Mouse (Mus musculus) hindbrain, postnatal 0 days (tissue): ENCODE results near the gene C1qtnf7. TPM values are rescaled to one million over a fixed set of nuclear protein-coding genes. Genes with fewer than 3 reads are reported as not detected.
A peak's percentile ranks its signal among the peaks of the same experiment; 100 is the strongest.

Experiments
- ATAC-seq: fragments of 200-750 bp; cut with Nextera tagmentation; 2 replicates; pipeline ENCODE4 v1.8.0; 2017; ENCODE audit warnings: mild to moderate bottlenecking, moderate TSS enrichment, moderate library complexity
- DNase-seq: peaks from one replicate; pipeline ENCODE4 v3.0.0-alpha.2; 2015; ENCODE audit warnings: low spot score
- H3K27ac ChIP-seq: fragments of 300-500 bp; sonication (generic); 2 replicates; pipeline ENCODE4 v1.5.1; 2014; ENCODE audit warnings: mild to moderate bottlenecking
- H3K27me3 ChIP-seq: fragments of 300-500 bp; sonication (generic); 2 replicates; pipeline ENCODE4 v1.6.1; 2014; ENCODE audit warnings: low read length, mixed read lengths; ENCODE audit not compliant: insufficient read depth
- H3K36me3 ChIP-seq: fragments of 300-500 bp; sonication (generic); 2 replicates; pipeline ENCODE4 v1.6.1; 2014; ENCODE audit warnings: low read length, mixed read lengths; ENCODE audit not compliant: insufficient read depth
- H3K4me1 ChIP-seq: fragments of 300-500 bp; sonication (generic); 2 replicates; pipeline ENCODE4 v1.6.1; 2014; ENCODE audit warnings: antibody characterized with exemption, low read length, mixed read lengths; ENCODE audit not compliant: insufficient read depth
- H3K4me2 ChIP-seq: fragments of 300-500 bp; sonication (generic); 2 replicates; pipeline ENCODE4 v1.6.1; 2014; ENCODE audit warnings: low read depth, mild to moderate bottlenecking, low read length, moderate library complexity, mixed read lengths
- H3K4me3 ChIP-seq: fragments of 300-500 bp; sonication (generic); 2 replicates; pipeline ENCODE4 v1.5.1; 2014; ENCODE audit warnings: low read length
- H3K9ac ChIP-seq: fragments of 300-500 bp; sonication (generic); replicated peaks from 2 replicates; pipeline ENCODE4 v1.6.1; 2014; ENCODE audit warnings: mild to moderate bottlenecking, low read length, moderate library complexity, mixed read lengths
- H3K9me3 ChIP-seq: fragments of 300-500 bp; sonication (generic); 2 replicates; pipeline ENCODE4 v1.6.1; 2016; ENCODE audit warnings: low read length, mixed read lengths
- CTCF ChIP-seq: IDR thresholded peaks from 2 replicates; pipeline ENCODE4 v1.5.1; 2016; ENCODE audit warnings: antibody characterized with exemption, control low read depth, low read depth
- WGBS: fragments of 180-500 bp; shearing (Covaris S2); extraction: QIAGEN DNeasy Blood & Tissue Kit; methylation state at CpG from one replicate; pipeline ENCODE4 v1.1.7; 2014; 5-methylcytosine and 5-hydroxymethylcytosine counted together
- polyA plus RNA-seq: library from polyadenylated mRNA; unstranded; fragments of >200 nt; fragmentation: Nextera tagmentation; extraction: Ambion mirVana; gene quantifications from 2 replicates; pipeline ENCODE4 v1.2.1, GENCODE M21; 2015
- total RNA-seq: library from RNA; depleted of rRNA; stranded (reverse); fragments of >200 nt; gene quantifications from 2 replicates; pipeline ENCODE4 v1.2.3, GENCODE M21; 2014

C1qtnf7 gene
- total and polyA plus RNA-seq, 2 experiments from 2014 or later, result 0.52 to 1.3 TPM

DNA sequence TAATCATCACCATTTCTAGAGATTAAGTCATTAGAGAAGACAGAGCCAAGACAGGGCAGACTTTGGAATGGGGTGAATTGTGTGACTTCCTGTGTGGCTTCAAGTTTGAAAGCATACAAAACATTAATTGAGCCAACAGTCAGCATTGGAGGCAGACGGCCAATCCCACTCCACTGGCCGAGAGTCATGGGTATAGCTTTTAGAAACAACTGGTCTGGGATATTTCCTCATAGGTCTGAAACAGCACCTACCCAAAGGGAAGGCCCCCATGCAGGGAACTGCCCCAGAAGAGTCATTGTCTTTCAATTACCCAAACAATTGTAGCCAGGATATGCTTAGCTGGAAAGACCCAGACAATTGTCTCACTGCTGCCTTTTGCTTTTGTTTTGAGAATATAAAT lies 39.5 kb downstream of the C1qtnf7 start:
- TF ChIP-seq CTCF, result no peak
- no peak for DNase-seq
- no peaks in the 10 kb centered on the region for H3K36me3 ChIP-seq
- WGBS, result 18% methylated on average over 2 of the region's 2 CpGs
- H3K9ac ChIP-seq, result no peak overlapping the region
- H3K4me2 ChIP-seq, result no peak overlapping the region
- H3K27ac ChIP-seq, result no peak overlapping the region
- ATAC-seq, result 0 out of 2 replicates have a peak, but pooled peaks have one; percentile 29
- no peaks in the 10 kb centered on the region for H3K4me1 ChIP-seq
- no peaks in the 10 kb centered on the region for H3K27me3 ChIP-seq
- H3K9me3 ChIP-seq, result no peaks in the 10 kb centered on the region
- no peak overlapping the region for H3K4me3 ChIP-seq

DNA sequence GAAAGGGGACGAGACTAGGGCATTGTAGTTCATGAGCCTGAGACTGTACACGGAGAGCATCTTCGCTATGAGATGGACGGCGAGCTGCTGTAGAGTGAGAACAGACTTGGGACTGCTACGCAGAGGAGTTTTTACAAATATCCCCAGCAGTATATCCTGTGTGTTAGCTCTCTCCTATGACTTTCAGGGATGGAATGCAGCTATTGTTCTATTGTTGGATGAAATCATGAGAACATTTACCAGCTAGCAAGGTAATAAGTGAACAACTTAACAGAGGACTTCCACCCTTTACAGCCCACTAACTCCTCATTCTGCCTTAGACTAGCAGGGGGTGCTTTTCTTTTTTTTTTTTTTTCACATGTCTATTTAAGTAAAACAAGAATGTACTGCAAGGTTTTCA lies 40.1 kb downstream of the C1qtnf7 start:
- Histone ChIP-seq H3K4me1 (no peaks in the 10 kb centered on the region), H3K27me3 (no peaks in the 10 kb centered on the region), H3K27ac (no peak overlapping the region), H3K9ac (no peak overlapping the region), H3K36me3 (no peaks in the 10 kb centered on the region), H3K9me3 (no peaks in the 10 kb centered on the region), H3K4me2 (no peak overlapping the region), H3K4me3 (no peak overlapping the region)
- no peak for TF ChIP-seq CTCF
- DNase-seq (no peak), ATAC-seq (no peak)
- 64% methylated on average over 6 of the region's 6 CpGs for WGBS

GRCm38 (mm10) chr5:43557436-43557835 lies 42.1 kb downstream of the C1qtnf7 start:
- ATAC-seq, result no peak

DNA sequence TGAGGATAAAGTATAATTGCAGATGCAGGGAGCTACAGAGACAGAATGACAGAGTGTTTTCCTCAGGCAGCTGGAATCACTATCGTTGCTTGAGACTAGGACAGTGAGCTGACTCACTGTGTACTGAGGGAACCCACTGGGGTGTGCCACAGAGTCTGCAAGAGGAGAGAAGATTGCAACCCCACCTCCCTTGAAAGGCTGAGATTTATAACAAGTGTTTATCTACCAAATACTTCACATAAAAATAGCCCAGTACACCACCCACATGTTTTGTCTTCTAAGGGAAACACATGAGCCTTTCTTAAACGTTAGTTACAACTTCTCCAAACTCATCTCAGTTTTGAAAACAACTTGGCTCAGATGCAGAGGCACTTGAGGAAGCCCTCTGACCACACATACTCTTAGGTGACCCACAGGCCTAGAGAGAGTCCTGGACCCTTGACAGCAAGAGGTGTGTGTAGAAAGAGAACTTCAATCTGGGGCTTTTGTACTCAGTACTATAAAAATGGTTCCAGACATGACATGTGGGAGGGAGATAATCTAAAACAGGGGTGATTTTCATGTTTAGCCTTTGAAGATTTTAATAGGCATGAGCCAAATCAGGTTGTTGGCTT lies 46.4 kb downstream of the C1qtnf7 start:
- Histone ChIP-seq H3K9me3 (no peaks in the 10 kb centered on the region), H3K4me2 (no peak overlapping the region), H3K4me3 (no peak overlapping the region), H3K27me3 (no peaks in the 10 kb centered on the region), H3K36me3 (no peaks in the 10 kb centered on the region), H3K4me1 (no peaks in the 10 kb centered on the region), H3K9ac (no peak overlapping the region), H3K27ac (no peak overlapping the region)
- DNase-seq (no peak), ATAC-seq (no peak)
- WGBS, result 68% methylated on average over 2 of the region's 2 CpGs
- TF ChIP-seq CTCF, result no peak

More at GRCm38 (mm10) chr5:43557436-43557835, 42.1 kb downstream of the C1qtnf7 start:
- no peak overlapping the region for H3K27ac ChIP-seq
- H3K4me3 ChIP-seq, result no peak overlapping the region
- no peaks in the 10 kb centered on the region for H3K36me3 ChIP-seq
- no peaks in the 10 kb centered on the region for H3K9me3 ChIP-seq
- DNase-seq, result no peak
- 66% methylated on average over 5 of the region's 5 CpGs for WGBS
- no peaks in the 10 kb centered on the region for H3K4me1 ChIP-seq
- H3K9ac ChIP-seq, result no peak overlapping the region
- no peak overlapping the region for H3K4me2 ChIP-seq
- TF ChIP-seq CTCF, result no peak
- H3K27me3 ChIP-seq, result no peaks in the 10 kb centered on the region

DNA sequence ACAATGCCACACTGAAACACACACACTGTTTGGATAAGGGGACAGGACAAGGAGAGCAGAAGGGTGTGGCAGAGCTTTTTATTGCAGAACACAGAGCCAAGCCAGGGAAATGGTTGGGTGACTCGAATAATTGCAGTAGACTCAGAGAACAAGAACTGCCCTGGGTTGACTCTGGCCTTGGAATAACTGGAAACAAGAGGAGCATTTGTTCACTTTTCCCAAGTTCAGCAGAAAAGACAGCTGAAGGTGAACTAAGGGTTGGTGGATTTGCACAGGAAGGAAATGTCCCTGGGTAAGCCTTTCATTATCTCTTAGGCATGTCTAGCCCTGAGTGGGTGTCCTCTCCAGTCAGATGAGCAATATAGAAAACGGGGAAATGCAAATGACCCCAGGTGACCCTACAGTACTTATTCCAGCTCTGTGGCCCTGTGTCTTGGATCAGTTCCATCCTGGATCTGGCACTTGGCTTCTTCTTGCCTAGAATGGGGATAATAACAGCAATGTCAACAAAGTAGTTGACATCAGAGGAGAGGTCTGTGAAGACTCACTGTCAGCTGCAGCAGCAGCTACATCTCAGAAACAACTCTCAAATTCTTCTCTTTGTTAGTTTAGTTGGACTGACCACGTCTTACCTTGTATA lies 54.5 kb downstream of the C1qtnf7 start:
- Histone ChIP-seq H3K9me3 (no peaks in the 10 kb centered on the region), H3K27ac (no peak overlapping the region), H3K36me3 (no peaks in the 10 kb centered on the region), H3K9ac (no peak overlapping the region), H3K4me1 (no peaks in the 10 kb centered on the region), H3K27me3 (no peaks in the 10 kb centered on the region), H3K4me2 (no peak overlapping the region), H3K4me3 (no peak overlapping the region)
- DNase-seq, result no peak
- ATAC-seq, result no peak
- 73% methylated on average over 3 of the region's 3 CpGs for WGBS
- TF ChIP-seq CTCF, result no peak

DNA sequence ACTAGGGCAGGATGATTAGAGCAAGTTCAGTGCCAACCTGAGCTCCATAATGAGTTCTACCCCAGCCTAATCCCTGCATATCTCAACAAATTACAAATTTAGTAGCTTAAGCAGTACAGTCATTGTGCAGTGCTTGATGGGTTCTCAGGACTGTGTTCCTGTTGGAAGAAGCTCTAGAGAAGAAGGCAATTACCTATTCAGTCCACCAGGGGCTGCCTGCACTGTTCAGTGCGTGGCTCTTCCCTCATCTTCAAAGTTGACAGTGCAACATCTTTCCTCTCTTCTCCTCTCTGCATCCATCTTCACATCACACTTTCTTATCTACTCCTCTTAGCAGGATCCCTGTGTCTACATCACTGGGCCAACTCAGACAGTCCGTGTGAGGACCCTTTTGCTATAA lies 67.5 kb downstream of the C1qtnf7 start:
- no peaks in the 10 kb centered on the region for H3K36me3 ChIP-seq
- ATAC-seq, result peak; percentile 63
- no peak overlapping the region for H3K4me3 ChIP-seq

More for the DNA sequence above, 67.5 kb downstream of the C1qtnf7 start:
- no peak overlapping the region for H3K4me2 ChIP-seq
- no peak overlapping the region for H3K27ac ChIP-seq
- peak; percentile 46 for DNase-seq
- H3K9ac ChIP-seq, result no peak overlapping the region
- WGBS, result 42% methylated on average over 2 of the region's 2 CpGs
- H3K4me1 ChIP-seq, result no peaks in the 10 kb centered on the region
- H3K9me3 ChIP-seq, result no peaks in the 10 kb centered on the region
- H3K27me3 ChIP-seq, result no peaks in the 10 kb centered on the region
- TF ChIP-seq CTCF, result peak; percentile 77
